Mouse (Mus musculus) kidney, postnatal 4 days (tissue): ENCODE measurements around the gene Pgpep1l.
"Not testable (repeated sequence)": the region's sequence is repeated elsewhere in the genome, so short reads cannot be mapped to it uniquely, and the experiment has no call there.

Experiments
- DNase-seq, 2 experiments: peaks; one replicate each; pipeline ENCODE4 v3.0.0; 2021; ENCODE audit warnings: mixed read lengths in 2 of 2

Gene Pgpep1l

DNA sequence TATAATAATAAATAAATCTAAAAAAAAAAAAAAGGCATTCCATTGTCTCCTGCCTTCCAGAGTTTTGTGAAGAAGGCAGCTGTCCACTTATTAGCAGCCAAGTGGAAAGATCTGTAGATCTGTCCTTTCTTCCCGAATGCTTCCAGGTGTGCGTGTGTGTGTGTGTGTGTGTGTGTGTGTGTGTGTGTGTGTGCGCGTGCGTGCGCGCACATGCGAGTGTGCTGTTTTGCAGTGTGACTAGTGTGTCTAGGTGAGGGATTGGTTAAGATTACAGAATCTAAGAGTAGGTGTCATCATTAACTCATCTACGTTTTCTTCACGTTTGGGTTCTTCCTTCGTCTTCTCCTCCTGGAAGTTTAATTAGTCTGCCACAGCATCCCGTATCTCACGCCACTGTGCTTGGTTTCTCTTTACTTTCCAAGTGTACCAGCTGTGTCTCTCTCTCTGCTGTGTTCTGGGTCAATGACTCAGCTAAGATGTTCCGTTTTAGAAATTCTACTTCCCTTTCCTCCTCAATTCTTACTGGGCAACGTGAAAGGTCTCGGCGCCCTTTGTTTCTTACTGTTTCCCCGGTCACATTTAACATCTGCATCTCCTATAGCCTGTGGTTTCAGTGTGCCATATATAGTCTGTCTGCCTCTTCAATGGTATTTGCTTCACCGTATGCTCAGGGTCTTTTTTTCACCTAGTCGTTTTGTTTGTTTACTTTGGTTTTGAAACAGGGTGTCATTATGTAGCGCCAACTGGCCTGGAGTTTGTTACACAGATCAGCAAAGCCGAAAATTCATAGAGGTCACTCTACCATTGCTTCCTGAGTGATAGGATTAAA, 18.5 kb upstream of the Pgpep1l start:
- no peak for DNase-seq

DNA sequence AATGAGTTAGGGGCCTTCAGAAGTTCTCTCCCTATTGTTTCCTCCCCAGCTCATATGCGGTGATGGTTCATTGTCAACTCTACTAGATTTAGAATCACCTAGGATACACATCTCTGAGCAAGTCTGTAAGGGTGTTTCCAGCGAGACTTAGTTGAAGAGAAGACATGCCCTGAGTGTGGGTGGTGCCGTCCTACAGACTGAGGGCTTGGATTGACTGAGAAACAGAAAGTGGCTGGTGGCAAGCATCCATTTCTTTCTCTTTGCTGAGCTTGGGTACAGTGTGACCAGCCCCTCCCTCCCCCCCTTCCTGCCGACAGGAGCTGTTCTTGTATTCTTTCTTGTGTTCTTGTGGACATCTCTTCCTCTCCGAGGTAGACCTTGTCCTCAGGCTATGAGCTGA, 17.3 kb upstream of the Pgpep1l start:
- DNase-seq = no peak

DNA sequence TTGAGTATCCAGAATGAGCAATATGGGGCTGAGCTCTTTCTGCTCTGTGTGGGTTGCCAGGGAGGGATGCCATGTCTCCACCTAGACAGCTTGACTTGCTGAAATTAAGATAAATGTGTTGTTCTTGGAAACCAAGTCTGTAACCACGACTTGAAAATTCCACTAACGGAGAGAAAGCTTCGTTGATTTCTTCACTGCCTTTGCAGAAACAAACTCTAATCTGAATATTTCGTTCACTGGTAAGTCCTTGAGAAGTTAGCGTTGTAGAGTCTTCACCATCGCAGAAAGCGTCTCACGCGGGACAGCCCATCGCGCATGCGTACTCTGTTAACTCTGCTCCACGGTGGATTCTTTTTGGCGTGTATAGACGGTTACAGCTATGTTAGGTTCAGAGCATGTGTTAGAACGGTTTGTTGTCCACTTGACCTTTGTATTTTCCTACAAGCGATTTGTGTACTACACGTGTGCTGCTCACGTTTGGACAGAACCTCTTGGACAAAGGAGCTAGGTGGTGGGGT, 16.4 kb upstream of the Pgpep1l start:
- no peak for DNase-seq

DNA sequence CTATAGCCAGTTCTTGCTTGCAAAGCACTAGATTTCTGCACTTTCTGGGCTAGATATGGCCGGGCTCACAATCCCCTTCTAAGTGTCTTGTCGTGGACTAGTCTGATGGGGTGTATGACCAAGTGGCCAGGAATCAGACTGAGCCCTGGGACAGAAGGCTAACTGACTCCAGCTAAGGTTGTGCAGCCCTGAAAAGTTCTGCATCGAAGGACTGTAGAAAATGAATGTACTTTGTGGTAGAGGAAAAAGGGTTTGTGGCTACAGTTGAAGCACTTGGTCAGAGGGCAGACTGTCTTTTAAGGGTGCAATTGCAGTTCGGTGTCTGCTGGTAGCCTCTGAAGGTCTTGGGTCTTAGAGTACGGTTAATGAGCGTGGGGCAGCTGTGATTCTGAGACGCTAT, 15.4 kb upstream of the Pgpep1l start:
- DNase-seq = no peak

DNA sequence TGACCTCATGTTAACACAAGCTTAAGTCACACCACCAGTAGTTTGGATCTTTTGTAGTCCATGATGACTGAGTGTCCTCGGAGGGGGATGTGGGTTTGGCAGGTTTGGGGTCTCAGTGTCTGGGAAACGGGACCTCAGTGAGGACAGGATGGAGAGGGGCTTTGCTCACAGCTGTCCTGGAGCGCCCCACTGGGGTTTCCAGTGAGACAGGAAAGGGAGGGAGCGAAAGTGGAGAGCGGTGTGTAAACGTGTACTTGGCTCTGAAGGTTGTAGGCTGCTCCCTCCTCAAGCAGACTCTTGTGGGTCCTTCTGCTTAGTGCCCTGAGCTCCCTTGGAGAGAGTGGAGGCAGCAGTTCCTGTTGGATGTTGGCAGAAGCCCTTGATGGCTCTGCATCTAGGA, 14.9 kb upstream of the Pgpep1l start:
- no peak for DNase-seq

DNA sequence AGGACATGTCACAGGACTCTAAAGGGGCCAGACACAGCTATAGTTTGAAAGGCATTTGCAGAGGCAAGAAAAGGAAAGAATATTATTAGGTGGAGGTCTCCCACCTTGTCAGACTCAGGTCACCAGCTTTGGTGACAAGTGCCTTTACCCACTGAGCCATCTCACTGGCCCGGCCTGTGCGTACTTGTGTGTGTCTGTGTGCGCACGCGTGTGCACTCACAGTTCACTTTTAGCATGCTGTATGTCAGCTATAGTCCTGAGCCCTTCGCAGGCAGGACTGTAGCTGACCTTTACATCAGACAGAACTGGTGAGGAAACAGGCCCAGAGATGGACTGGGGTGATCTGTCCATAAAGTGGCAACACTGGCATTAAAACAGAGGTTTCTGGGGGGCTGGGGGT, 14.4 kb upstream of the Pgpep1l start:
- no peak for DNase-seq

DNA sequence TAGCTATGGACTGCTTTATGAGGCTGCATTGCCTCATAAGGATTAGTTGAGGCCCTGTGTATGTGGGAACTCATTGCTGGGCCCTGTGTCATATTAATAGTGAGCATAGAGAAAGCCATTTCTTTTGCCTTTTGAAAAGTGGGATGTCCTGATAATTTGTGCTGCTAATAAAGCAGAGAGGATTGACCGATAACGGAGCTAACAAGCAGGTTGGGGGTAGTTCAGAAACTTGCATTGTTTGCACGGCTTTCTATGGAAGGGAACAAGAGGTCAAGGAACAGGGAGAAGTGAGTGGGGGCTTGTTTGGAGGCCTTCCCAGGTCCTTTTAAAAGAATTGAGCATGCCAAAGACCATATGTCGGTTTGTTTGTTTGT, 13.9 kb upstream of the Pgpep1l start:
- DNase-seq = no peak

DNA sequence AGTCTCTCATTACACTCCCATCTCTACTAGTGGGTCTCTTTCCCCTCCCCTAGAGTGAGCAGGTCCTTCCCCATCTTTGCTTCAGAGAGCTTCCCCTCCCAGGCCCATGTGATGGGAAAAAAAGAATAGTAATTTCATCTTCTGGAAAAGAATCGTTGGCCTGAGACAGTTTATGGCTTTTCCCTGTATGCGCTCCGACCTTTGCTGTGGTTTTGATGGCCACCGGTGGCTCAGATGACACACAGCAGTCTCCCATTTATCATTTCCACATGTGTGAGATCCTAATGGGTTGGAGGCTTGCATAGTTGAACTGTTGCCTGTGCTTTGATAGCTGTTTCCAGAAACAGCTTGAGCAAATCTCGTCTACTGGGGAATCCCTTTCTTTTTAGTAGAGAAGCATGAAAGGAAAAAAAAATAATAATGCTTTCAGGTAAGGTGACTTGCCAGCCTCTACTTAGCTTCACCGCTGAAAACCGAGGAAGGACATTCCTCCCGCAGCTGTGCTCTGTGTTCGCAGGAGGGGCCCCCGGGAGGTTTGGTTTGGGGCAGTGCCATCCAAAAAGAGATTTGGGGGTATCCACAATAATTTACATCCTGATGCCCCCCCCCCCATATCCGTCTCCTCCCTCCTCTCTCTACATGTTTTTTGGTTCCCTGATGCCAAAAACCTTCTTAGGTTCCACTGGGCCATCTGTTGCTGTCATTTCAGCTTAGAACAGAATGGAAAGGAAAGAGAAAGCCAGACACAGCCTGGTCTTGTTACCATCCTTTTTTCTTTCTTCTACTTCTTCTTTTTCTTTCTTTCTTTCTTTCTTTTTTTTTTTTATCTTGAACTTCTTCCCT, 13.2 kb upstream of the Pgpep1l start:
- peak in 1 of 2 experiments; percentile 22 for DNase-seq

DNA sequence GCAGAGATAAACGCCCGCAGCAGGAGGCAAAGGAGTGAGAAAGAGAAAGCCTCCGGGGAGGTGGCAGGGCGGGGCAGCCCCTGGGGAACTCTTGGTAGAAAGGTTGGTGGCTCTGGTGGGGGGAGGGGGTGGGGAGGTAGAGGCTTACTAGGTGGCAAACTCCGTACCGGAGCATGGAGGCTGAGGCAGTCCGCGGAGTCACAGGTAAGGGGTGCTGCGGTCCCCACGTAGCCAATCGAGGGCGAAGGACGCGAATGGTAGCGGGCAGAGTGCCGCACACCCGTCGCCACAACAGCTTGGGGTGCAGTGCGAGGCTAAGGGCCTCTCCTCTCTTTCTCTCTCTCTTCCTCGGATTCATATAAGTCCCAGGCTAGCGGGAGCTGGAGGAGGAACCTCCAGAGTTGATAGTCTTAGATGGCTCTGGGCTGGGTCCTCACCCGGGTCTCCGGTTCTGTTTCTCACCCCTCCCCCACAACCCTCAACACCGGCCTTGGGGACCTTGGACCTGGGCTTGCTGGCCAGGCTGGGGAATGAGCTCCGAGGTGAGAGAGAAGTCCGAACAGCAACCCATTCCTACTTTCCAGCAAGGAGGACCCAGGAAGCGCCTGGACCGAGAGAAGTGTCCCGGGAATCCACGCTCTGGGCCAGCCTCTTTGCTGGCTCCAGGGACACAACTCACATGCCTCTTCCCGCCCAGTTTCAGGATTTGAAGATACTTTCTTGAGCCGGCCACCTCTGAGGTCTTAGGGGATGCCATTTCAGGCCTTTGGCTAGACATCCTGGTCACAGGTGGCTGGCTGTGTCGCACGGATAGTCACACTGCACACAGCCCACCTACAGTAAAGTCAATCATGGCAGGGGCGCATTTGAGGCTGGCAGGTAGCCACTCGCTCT, 12.1 kb upstream of the Pgpep1l start:
- DNase-seq = peak; percentile 36 to 58

DNA sequence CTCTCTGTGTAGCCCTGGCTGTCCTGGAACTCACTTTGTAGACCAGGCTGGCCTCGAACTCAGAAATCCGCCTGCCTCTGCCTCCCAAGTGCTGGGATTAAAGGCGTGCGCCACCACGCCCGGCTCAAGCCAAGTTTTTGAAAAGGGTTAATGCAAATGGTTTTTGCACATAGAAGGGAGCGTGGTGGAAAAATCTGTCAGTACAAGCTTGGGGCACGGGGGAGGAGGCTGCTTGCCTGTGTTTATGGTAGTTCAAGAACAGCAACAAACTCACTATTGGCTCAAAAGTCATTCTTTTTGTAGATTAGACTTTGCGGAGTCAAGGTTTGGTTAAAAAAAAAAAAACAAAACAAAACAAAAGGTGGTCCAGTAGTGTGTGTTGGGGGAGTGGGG, 11.4 kb upstream of the Pgpep1l start:
- DNase-seq = not testable (repeated sequence)

DNA sequence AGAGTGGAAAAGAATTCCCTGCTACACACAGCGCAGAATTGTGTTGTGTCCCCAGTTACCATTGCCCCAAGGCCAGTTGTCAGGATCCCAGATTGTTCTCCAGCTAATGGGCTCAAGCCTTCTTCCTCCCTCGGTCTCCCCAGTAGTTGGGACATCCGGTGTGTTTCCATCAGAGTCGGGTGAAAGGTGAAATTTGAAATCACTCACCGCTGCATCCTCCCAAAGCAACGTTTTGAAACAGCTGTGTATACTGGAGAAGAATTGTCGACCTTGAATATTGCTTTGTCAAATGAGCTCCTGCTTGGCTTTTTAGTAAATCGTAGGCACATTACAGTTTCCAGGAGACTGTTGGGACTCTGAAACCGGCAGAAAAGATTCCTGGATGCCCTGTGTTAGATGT, 10.9 kb upstream of the Pgpep1l start:
- no peak for DNase-seq

DNA sequence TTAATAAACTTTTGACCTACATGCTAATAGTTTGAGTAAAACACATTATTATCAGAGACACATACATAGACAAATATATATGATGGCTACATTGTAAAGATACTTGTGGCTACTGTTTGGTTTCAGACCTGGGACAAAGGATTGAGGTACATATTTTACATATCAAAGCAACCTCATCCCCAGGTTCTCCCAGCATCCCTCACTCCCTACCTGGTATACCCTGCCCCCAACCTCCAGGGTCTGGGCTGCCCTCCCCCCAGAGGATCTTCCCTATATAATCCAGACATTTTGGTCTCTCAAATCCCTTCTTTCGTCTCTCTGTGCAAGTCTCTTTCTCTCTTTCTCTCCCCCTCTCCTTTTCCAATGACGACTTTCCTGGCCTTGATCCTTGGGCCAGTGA, 10.2 kb upstream of the Pgpep1l start:
- DNase-seq = no peak

DNA sequence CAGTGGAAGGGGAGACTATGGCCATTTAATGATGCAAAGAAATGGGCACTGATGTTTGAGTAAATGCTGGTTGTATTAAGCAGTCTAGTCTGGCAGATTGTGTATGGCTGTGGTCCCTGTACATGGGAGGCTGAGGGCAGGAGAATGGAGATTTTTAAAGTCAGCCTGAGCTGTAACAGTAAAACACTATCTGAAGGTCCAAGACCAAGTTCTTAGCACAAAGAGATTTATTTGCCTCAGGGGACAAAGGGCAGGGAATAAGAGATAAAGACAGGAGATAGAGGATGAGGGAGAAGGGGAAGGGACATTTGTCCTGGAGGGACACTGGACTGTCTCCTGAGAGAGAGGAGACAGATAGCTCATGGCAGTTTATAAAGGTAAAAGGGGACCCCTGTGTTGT, 9.5 kb upstream of the Pgpep1l start, which contains the start of gene Fam169b:
Gene Fam169b (plus strand): TSS at position 325 of the 400 bp plus-strand sequence.
- DNase-seq = no peak

DNA sequence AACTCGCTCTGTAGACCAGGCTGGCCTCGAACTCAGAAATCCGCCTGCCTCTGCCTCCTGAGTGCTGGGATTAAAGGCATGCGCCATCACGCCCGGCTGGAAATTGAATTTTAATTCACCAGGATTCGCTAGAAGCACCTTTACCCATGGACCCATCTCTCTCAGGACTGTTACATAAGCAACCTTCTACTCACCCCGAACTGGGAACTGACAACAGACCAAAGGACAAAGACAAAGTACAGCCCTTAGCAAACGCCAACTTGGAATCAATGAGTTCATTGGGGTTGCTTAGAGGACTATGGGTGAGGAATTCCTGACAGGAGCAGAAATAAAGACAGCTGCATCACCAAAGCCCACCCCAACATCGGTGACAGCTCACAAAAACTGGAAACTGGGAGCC, 8.6 kb upstream of the Pgpep1l start:
- no peak for DNase-seq

DNA sequence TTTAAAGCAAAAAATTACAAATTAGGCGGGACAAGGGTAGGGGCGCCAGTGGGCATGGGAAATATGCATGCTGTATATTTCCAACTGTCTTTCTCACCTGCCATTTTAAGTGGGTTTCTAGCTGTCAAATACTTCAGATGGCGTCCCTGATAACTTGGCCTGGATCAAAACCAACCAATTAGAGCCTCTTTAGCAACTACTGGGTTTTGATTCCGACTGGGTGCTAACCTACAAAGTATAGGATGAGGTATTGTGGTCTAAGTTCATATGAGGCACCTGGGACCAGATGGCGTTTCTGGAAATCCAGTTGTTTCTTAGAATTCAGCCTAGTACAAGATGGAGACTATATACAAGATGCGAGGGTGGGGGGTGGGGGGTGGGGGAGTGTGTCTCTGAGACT, 7.8 kb upstream of the Pgpep1l start:
- no peak for DNase-seq

DNA sequence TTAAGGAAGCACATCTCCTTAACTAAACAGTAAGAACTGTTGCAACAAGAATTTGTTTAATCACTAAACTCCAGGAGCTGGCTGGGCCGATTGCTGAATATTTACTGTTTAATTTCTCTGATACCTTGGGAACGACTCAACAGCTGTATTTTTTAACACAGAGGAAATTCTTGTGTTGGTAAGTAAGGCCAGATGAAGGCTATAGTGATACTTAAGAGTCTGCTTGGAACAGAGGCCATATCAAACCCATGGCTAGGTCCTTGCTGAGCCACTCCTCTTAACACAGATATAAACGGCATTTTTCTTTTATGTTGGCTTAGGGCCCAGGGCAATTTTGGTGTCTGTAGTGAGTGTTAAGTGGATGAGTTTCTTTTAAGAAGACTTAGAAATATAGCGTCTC, 6.5 kb upstream of the Pgpep1l start:
- no peak for DNase-seq

DNA sequence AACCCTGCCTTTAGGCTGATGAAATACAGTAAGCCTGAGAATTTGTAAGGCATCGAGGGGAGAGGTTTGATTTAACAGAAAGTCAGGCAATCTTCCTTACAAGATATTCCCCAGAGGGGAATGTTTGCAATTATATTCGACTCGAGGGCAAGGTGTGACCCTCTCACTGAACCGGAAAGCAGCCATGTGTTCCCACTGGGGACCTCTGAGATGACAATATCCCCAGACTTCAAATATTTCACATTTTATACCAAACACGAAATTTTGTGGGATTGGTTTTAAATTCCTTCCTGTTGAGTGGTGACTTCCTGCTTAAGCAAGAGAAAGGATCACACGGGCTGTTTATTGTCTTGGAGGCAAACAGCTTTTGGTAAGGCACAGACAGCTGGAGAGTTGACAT, 2.7 kb upstream of the Pgpep1l start:
- no peak for DNase-seq

DNA sequence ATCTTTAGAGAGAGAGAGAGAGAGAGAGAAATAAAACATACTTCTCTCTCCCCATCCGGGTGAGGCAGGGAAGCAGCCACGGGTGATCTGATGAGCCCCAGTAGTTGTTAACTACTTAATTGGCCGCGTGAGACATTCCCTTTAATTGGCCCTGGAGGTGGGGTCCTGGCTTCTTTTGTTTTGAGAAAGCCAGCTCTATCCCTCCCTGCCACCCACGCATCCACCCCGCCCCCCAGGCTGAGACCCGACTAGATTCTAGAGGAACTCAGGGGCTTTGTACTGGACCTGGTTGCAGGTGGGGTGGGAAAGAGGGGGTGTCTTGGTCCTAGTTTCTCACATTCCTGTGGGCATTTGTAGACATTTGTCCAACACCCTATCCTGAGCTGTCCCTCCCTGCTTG, 1.4 kb upstream of the Pgpep1l start:
- peak in 1 of 2 experiments; percentile 22 for DNase-seq

DNA sequence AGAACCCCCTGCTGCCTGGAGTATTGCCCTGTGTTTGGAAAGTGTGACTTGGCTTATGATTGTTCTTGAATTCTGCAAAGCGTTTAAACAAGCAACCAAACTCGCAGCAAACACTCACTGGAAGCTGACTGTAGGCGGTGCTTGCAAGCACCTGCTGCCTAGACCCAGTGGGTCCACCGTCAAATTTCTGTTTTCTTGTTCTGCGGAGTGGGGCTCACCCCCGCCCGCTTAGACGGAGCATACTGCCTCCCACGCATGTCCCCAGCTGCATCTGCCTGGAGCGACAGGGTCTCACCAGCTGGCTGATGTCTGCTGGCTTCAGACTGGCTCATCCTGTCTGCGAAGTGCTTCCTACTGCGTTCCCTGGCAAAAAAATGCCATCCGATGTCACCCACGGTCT, 498 bp upstream of the Pgpep1l start:
- DNase-seq = peak; percentile 83 to 88

DNA sequence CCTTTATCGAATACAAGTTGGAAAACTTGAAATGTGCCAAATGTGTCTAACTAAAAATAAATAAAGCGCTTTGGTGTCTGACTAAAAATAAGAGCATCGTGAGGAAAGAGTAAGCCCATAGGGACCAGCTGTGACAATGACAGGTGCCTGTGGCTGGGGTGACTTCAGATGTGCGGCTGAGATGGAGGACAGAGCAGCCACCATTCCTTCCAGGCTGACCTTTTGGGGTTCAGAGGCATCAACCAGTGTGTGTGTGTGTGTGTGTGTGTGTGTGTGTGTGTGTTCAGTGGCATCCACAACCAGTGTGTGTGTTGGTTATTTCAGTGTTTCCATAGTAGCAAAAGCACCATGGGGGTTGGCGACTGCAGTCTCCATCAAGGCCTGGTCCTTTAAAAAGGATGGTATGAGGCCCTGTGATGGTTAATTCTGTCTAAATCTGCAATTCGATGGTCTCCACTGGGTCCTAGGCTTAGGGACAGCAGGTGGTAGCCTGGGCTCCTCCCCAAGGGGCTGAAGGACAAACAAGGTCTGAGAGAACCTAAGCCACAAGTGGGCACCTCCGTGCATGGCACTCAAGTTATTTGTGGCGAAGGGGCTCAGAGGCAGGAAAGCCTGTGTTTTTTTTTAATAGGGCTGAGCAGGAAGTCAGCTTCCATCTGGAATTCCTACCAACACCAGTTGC, 546 bp downstream of the Pgpep1l start:
- no peak for DNase-seq

DNA sequence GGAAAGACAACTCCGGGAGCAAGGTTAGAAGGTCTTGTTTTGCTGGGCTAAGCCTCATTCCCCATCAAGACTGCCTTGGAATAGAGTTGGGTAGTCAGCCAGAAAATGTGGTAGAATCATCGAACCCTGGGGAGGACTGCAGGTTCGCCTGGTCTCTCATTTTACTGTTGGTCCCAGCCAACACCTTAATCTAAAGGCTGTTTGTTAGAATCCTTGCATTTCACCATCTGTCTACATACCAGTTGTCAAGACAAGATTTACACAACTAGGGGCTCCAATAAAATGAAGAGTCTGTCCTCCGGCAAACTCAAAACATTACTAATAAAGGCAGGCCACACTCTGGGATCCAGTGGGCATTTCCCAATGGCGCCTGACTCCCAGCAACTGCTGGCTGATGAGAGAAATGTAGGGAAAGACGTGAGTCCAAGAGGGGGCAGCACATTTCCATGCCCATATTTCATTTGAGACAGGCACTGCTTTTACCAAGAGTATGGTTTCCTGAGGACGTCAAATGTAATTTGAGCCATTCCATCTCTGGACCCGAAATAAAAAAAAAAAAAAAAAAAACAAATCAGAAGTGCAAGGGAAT, 1.3 kb downstream of the Pgpep1l start:
- peak in 1 of 2 experiments; percentile 31 for DNase-seq
